In genomic region chr19:5023621-5024479, GRCm38 (mm10) we compare ENCODE assay signal across 8 mouse cellular contexts. TPM values are rescaled to one million over a fixed set of nuclear protein-coding genes. Genes with fewer than 3 reads are reported as not detected.
DNase-seq lines count a peak whose midpoint lies in the region; ATAC-seq and TF ChIP-seq lines count a peak whose summit lies in the region.

TSS of gene Slc29a2 (plus strand) at chr19:5023860.

- peak within 1 kb of the TSS; percentile 93 for H3K4me2 ChIP-seq in embryonic facial prominence, embryonic 15.5 days (replicated peaks)
- H3K4me2 ChIP-seq in kidney, embryonic 15.5 days = peak within 1 kb of the TSS; percentile 81

- H3K9me3 ChIP-seq in embryonic facial prominence, embryonic 15.5 days (replicated peaks) = no peaks in the 10 kb centered on the region
- H3K9me3 ChIP-seq in heart, embryonic 10.5 days = no peaks in the 10 kb centered on the region
- H3K9me3 ChIP-seq in kidney, embryonic 15.5 days (replicated peaks) = no peaks in the 10 kb centered on the region

- peak within 1 kb of the TSS; percentile 54 for H3K9ac ChIP-seq in embryonic facial prominence, embryonic 15.5 days
- H3K9ac ChIP-seq in kidney, embryonic 15.5 days = peak within 1 kb of the TSS; percentile 54

- no peaks in the 10 kb centered on the region; the same call in 1 of the 2 replicates for H3K4me1 ChIP-seq in bone marrow, adult 2 months (ENCODE audit: control insufficient read depth, insufficient read depth, low read length)
- H3K4me1 ChIP-seq in embryonic facial prominence, embryonic 15.5 days = peaks cover 6% of the 10 kb centered on the region; the same call in 1 of the 2 replicates
- peaks cover 12% of the 10 kb centered on the region for H3K4me1 ChIP-seq in heart, embryonic 10.5 days
- H3K4me1 ChIP-seq in kidney, embryonic 15.5 days = peaks cover 15% of the 10 kb centered on the region

- peaks cover 14% of the 10 kb centered on the region; the same call in 1 of the 2 replicates for H3K36me3 ChIP-seq in embryonic facial prominence, embryonic 15.5 days
- peaks cover 35% of the 10 kb centered on the region for H3K36me3 ChIP-seq in heart, embryonic 10.5 days
- H3K36me3 ChIP-seq in kidney, embryonic 15.5 days = peaks cover 18% of the 10 kb centered on the region

- H3K27me3 ChIP-seq in embryonic facial prominence, embryonic 15.5 days = no peaks in the 10 kb centered on the region
- H3K27me3 ChIP-seq in heart, embryonic 10.5 days (ENCODE audit: insufficient read depth, poor library complexity, severe bottlenecking) = no peaks in the 10 kb centered on the region
- no peaks in the 10 kb centered on the region for H3K27me3 ChIP-seq in kidney, embryonic 15.5 days

- TF ChIP-seq POLR2A in bone marrow, adult 2 months (IDR thresholded peaks at IDR 0.05; ENCODE audit: borderline replicate concordance, control insufficient read depth, low read depth, low read length) = peak; percentile 90

- peak within 1 kb of the TSS; percentile 81 for H3K27ac ChIP-seq in bone marrow, adult 2 months (ENCODE audit: control insufficient read depth, insufficient read depth, low read depth, low read length, poor library complexity)
- peak within 1 kb of the TSS; percentile 80 for H3K27ac ChIP-seq in embryonic facial prominence, embryonic 15.5 days (replicated peaks)
- peak within 1 kb of the TSS; percentile 94 for H3K27ac ChIP-seq in heart, embryonic 10.5 days
- peak within 1 kb of the TSS; percentile 90 for H3K27ac ChIP-seq in kidney, embryonic 15.5 days

- DNase-seq in A20 (ENCODE audit: low read depth, low spot score) (peak; percentile 94), liver (peak; percentile 90)
- DNase-seq in heart, embryonic 10.5 days (ENCODE audit: low spot score) = peak; percentile 97
- DNase-seq in monocyte, adult 2 months (ENCODE audit: low read depth in 1 of 2, low spot score in 2 of 2) = peak; percentile 66 to 79
- peak; percentile 72 to 80 for DNase-seq in spleen, postnatal 14 days (ENCODE audit: low spot score in 2 of 2)

- under 1% methylated on average over 62 of the region's 62 CpGs for WGBS in bone marrow, adult 2 months
- WGBS in embryonic facial prominence, embryonic 15.5 days = under 1% methylated on average over 62 of the region's 62 CpGs
- WGBS in heart, embryonic 10.5 days = under 1% methylated on average over 62 of the region's 62 CpGs
- under 1% methylated on average over 62 of the region's 62 CpGs for WGBS in kidney, embryonic 15.5 days

- no peak for TF ChIP-seq CTCF in bone marrow, adult 2 months (IDR thresholded peaks at IDR 0.05; ENCODE audit: control insufficient read depth, insufficient read depth, low read length)

- ATAC-seq in embryonic facial prominence, embryonic 15.5 days (ENCODE audit: insufficient number of reproducible peaks, low FRiP score, low TSS enrichment, low read depth) = peak; percentile 93
- peak; percentile 95 for ATAC-seq in kidney, embryonic 15.5 days (replicated peaks; ENCODE audit: low FRiP score)

- H3K4me3 ChIP-seq in bone marrow, adult 2 months (replicated peaks; ENCODE audit: control insufficient read depth, low read depth, low read length) = peak within 1 kb of the TSS; percentile 75
- H3K4me3 ChIP-seq in embryonic facial prominence, embryonic 15.5 days (replicated peaks) = peak within 1 kb of the TSS; percentile 81
- H3K4me3 ChIP-seq in heart, embryonic 10.5 days = peak within 1 kb of the TSS; percentile 78
- peak within 1 kb of the TSS; percentile 61 for H3K4me3 ChIP-seq in kidney, embryonic 15.5 days (replicated peaks)

RNA-seq across cellular contexts. Expression of gene Slc29a2, which starts in this region (rescaled TPM):
- polyA plus RNA-seq in bone marrow, adult 2 months (2011; ENCODE audit: insufficient read depth, insufficient read length, low replicate concordance, missing spikeins) = 1.3 and 1.7 TPM in 2 replicates
- polyA plus RNA-seq in embryonic facial prominence, embryonic 15.5 days (2015; fragmentation: Nextera tagmentation; extraction: Ambion mirVana) = 3.5 and 4.9 TPM in 2 replicates
- polyA plus RNA-seq in heart, embryonic 10.5 days (2016; fragmentation: Nextera tagmentation; extraction: Ambion mirVana) = 7.6 and 12.0 TPM in 2 replicates
- 6.0 and 7.0 TPM in 2 replicates for polyA plus RNA-seq in kidney, embryonic 15.5 days (2015; fragmentation: Nextera tagmentation; extraction: Ambion mirVana)

Comparison
In these comparisons a context has a peak if more than half of its experiments do, and no peak if none do; other contexts are left out.
1. Peak in every context shown above with its lines: DNase-seq, ATAC-seq, H3K4me3 ChIP-seq and H3K27ac ChIP-seq.